Mouse (Mus musculus): ENCODE results near the gene Sirpb1a. TPM values are rescaled to one million over a fixed set of nuclear protein-coding genes. Genes with fewer than 3 reads are reported as not detected.

Sirpb1a gene
- polyA plus RNA-seq, 1 experiment from 2014 or later = not detected

Other genes starting within 250 kb of the Sirpb1a start
- gene Gm9733, start 94.2 kb downstream of the Sirpb1a start, polyA plus RNA-seq (2015; fragmentation: Nextera tagmentation; extraction: Ambion mirVana) = not detected in 2 replicates
- not detected in 2 replicates for gene Sirpb1b, start 148.5 kb upstream of the Sirpb1a start, polyA plus RNA-seq (2015; fragmentation: Nextera tagmentation; extraction: Ambion mirVana)